Mouse (Mus musculus) intestine, embryonic 16.5 days (tissue): ENCODE measurements around the gene Dlg1. TPM values are rescaled to one million over a fixed set of nuclear protein-coding genes. Genes with fewer than 3 reads are reported as not detected.

Experiments
- ATAC-seq: fragments of 200-750 bp; cut with Nextera tagmentation; 2 replicates; pipeline ENCODE4 v1.8.0; 2017; ENCODE audit warnings: moderate TSS enrichment, moderate library complexity
- H3K27ac ChIP-seq: fragments of 300-500 bp; sonication (generic); 2 replicates; pipeline ENCODE4 v1.5.1; 2014; ENCODE audit warnings: mild to moderate bottlenecking, low read length
- H3K27me3 ChIP-seq: fragments of 300-500 bp; sonication (generic); replicated peaks from 2 replicates; pipeline ENCODE4 v1.6.1; 2014; ENCODE audit warnings: low read length, control low read depth, mixed read lengths; ENCODE audit not compliant: control insufficient read depth, insufficient read depth
- H3K36me3 ChIP-seq: fragments of 300-500 bp; sonication (generic); 2 replicates; pipeline ENCODE4 v1.6.1; 2014; ENCODE audit warnings: low read length, control low read depth; ENCODE audit not compliant: control insufficient read depth, insufficient read depth
- H3K4me1 ChIP-seq: fragments of 300-500 bp; sonication (generic); 2 replicates; pipeline ENCODE4 v1.6.1; 2014; ENCODE audit warnings: low read length, control low read depth, mixed read lengths; ENCODE audit not compliant: control insufficient read depth, insufficient read depth
- H3K4me2 ChIP-seq: fragments of 300-500 bp; sonication (generic); 2 replicates; pipeline ENCODE4 v1.6.1; 2014; ENCODE audit warnings: low read depth, low read length, control low read depth
- H3K4me3 ChIP-seq: fragments of 300-500 bp; sonication (generic); 2 replicates; pipeline ENCODE4 v1.5.1; 2014; ENCODE audit warnings: mild to moderate bottlenecking, low read length
- H3K9ac ChIP-seq: fragments of 300-500 bp; sonication (generic); 2 replicates; pipeline ENCODE4 v1.6.1; 2014; ENCODE audit warnings: low read depth, low read length
- H3K9me3 ChIP-seq: fragments of 300-500 bp; sonication (generic); 2 replicates; pipeline ENCODE4 v1.6.1; 2016; ENCODE audit warnings: low read length, control low read depth; ENCODE audit not compliant: control insufficient read depth
- WGBS: fragments of 180-500 bp; shearing (Covaris S2); extraction: QIAGEN DNeasy Blood & Tissue Kit; methylation state at CpG from one replicate; pipeline ENCODE4 v1.1.7; 2014; 5-methylcytosine and 5-hydroxymethylcytosine counted together
- polyA plus RNA-seq: library from polyadenylated mRNA; unstranded; fragments of >200 nt; fragmentation: Nextera tagmentation; extraction: Ambion mirVana; gene quantifications from 2 replicates; pipeline ENCODE4 v1.2.1, GENCODE M21; 2015

Dlg1 gene
- polyA plus RNA-seq, 1 experiment from 2014 or later, result 14.1 TPM

GRCm38 (mm10) chr16:31781015-31781414 lies 117.8 kb downstream of the Dlg1 start:
- Histone ChIP-seq H3K27ac (no peak overlapping the region), H3K9ac (no peak overlapping the region), H3K36me3 (0 out of 2 replicates have a peak, but pooled peaks cover 4% of the 10 kb centered on the region), H3K27me3 (no peaks in the 10 kb centered on the region), H3K4me2 (no peak overlapping the region), H3K4me1 (no peaks in the 10 kb centered on the region; the same call in 1 of the 2 replicates), H3K4me3 (no peak overlapping the region), H3K9me3 (no peaks in the 10 kb centered on the region)
- ATAC-seq, result no peak
- 69% methylated on average over 6 of the region's 6 CpGs for WGBS

DNA sequence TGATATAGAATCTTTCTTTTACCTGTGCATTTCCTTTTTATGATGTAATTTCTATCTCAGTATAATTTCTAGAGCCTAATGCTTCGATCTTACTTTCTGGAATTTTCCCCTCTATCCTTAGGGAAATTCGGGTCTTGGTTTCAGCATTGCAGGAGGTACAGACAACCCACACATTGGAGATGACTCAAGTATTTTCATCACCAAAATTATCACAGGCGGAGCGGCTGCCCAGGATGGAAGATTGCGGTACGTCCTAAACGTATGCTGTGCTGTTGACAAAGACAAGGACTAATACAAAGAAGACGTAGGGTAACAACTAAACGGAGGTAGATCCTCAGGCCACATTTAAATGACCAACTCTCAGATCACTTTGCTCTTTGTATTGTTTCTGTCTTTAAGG lies 126.8 kb downstream of the Dlg1 start:
- H3K36me3 ChIP-seq, result peaks cover 5% of the 10 kb centered on the region; the same call in 1 of the 2 replicates
- H3K9ac ChIP-seq, result no peak overlapping the region
- H3K9me3 ChIP-seq, result no peaks in the 10 kb centered on the region
- no peak for ATAC-seq
- no peak overlapping the region for H3K4me3 ChIP-seq
- 93% methylated on average over 9 of the region's 9 CpGs for WGBS
- H3K4me1 ChIP-seq, result no peaks in the 10 kb centered on the region
- H3K4me2 ChIP-seq, result no peak overlapping the region
- H3K27me3 ChIP-seq, result no peaks in the 10 kb centered on the region
- H3K27ac ChIP-seq, result no peak overlapping the region

- peaks cover 4% of the 10 kb centered on the region; the same call in 1 of the 2 replicates for H3K36me3 ChIP-seq
- H3K4me2 ChIP-seq, result no peak overlapping the region
- peaks cover 3% of the 10 kb centered on the region; the same call in 1 of the 2 replicates for H3K4me1 ChIP-seq
- H3K9me3 ChIP-seq, result no peaks in the 10 kb centered on the region
- H3K4me3 ChIP-seq, result no peak overlapping the region
- H3K27me3 ChIP-seq, result no peaks in the 10 kb centered on the region
- no peak for ATAC-seq
- no peak overlapping the region for H3K9ac ChIP-seq
- H3K27ac ChIP-seq, result no peak overlapping the region
- 72% methylated on average over 3 of the region's 3 CpGs for WGBS
These were observed 140.4 kb downstream of the Dlg1 start for GRCm38 (mm10) chr16:31803644-31804043.

GRCm38 (mm10) chr16:31826049-31826448 lies 162.8 kb downstream of the Dlg1 start:
- no peak overlapping the region for H3K27ac ChIP-seq
- no peaks in the 10 kb centered on the region for H3K27me3 ChIP-seq
- no peaks in the 10 kb centered on the region; the same call in 1 of the 2 replicates for H3K36me3 ChIP-seq
- no peak overlapping the region for H3K4me3 ChIP-seq
- no peak overlapping the region for H3K4me2 ChIP-seq
- H3K4me1 ChIP-seq, result no peaks in the 10 kb centered on the region
- no peaks in the 10 kb centered on the region for H3K9me3 ChIP-seq
- 79% methylated on average over 4 of the region's 4 CpGs for WGBS
- ATAC-seq, result no peak
- no peak overlapping the region for H3K9ac ChIP-seq

GRCm38 (mm10) chr16:31830726-31831125 lies 167.5 kb downstream of the Dlg1 start:
- no peak for ATAC-seq
- H3K27me3 ChIP-seq, result no peaks in the 10 kb centered on the region
- no peaks in the 10 kb centered on the region; the same call in 1 of the 2 replicates for H3K36me3 ChIP-seq
- H3K4me3 ChIP-seq, result no peak overlapping the region
- no peaks in the 10 kb centered on the region for H3K4me1 ChIP-seq
- no peak overlapping the region for H3K4me2 ChIP-seq
- H3K9me3 ChIP-seq, result no peaks in the 10 kb centered on the region
- 85% methylated on average over 4 of the region's 4 CpGs for WGBS
- no peak overlapping the region for H3K9ac ChIP-seq
- H3K27ac ChIP-seq, result no peak overlapping the region

DNA sequence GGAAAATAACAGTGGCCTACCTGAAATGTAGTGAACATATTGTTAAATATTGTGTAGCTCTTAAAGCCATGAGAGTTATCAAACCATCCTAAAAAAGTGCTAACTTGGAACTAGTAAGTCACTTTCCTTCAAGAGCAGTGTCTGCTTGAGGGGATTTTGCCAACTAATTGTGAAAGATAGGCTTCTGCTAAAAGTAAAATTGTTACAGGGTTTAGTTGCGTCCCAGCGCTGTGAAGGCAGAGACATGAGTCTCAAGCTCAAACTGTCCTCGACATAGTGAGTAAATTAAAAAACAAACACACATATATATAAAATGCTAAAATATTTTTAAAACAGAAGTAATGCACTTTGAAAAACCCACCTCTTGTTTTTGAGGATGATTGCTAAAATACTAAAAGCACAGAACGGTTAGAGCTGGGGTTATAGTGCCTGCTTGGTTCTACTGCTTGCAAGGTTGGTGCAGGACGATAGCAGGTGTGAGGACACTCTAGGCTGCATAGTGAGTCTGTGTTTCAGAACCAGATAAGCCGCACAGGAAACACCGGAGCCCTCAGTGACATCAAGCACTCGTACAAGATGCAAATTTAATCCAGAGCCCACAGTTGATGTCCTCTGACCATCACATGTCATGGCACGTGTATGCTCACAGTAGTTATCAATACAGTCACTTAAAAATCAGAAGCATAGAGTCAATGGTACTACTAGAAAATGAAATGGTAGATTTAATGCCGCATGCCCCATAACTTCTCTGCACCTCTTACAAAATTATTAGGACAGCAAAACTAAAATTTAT lies 169.6 kb downstream of the Dlg1 start:
- ATAC-seq, result no peak
- 94% methylated on average over 10 of the region's 10 CpGs for WGBS

DNA sequence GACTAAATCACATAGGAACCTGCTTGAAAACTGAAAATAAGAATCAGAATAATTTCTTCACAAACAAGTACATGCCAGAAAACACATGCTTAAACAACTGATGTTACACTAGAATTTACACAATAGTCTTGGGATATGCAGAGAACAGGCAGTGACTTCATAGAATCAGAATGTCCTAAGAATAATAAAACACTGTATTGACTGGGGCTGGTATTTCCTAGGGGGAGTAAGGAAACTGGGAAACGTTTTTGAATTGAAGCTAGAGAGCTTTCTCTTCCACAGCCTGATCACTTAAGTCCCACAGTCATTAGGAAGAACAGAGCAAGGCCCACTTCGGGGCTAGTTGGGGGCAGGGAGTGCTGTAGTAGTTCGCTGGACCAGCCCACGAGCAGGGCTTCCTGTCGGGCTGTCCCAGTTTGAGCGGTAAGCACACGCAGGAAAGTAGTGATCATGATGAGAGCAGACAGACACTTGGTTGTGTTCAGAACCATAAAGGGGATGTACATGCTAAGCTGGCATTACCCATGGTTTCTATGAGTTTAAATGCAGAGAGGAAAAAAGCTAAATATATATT lies 170.9 kb downstream of the Dlg1 start:
- Histone ChIP-seq H3K27me3 (no peaks in the 10 kb centered on the region), H3K4me1 (no peaks in the 10 kb centered on the region), H3K4me2 (no peak overlapping the region), H3K9ac (no peak overlapping the region), H3K36me3 (0 out of 2 replicates have a peak, but pooled peaks cover 3% of the 10 kb centered on the region), H3K4me3 (no peak overlapping the region), H3K27ac (no peak overlapping the region), H3K9me3 (no peaks in the 10 kb centered on the region)
- WGBS, result 60% methylated on average over 7 of the region's 7 CpGs
- ATAC-seq, result no peak

More for the DNA sequence above, 169.6 kb downstream of the Dlg1 start:
- H3K4me3 ChIP-seq, result no peak overlapping the region
- H3K9me3 ChIP-seq, result no peaks in the 10 kb centered on the region
- H3K27ac ChIP-seq, result no peak overlapping the region
- H3K4me1 ChIP-seq, result no peaks in the 10 kb centered on the region
- H3K36me3 ChIP-seq, result 0 out of 2 replicates have a peak, but pooled peaks cover 3% of the 10 kb centered on the region
- H3K4me2 ChIP-seq, result no peak overlapping the region
- H3K27me3 ChIP-seq, result no peaks in the 10 kb centered on the region
- H3K9ac ChIP-seq, result no peak overlapping the region

DNA sequence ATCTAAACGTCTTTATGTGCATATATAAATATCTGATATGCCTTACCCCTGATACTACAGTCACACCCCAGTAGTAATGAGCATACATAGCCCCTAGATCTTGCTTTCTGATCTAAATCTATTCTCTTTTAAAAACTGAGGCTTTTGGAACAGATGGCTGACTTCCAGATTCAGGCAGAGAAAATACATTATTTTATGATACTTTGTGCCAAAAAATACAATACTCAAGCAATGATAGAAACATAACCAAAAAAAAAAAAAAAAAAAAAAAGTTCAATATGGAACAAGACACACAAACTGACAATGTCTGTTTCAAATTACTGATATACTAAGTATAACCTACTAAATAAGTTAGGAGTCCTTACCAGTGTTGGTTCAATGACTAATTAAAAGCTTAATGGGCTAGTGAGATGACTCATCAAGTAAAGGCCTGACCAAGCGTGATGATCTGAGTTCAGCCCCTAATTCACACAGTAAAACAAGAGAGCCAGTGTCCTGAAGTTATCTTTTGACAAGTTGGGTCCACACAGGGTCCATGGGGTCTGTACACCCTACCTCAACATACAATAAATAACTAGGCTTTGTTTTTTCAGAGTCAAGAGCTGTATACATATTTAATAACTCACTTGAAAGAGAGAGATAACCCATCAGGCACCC lies 171.5 kb downstream of the Dlg1 start:
- no peak overlapping the region for H3K4me2 ChIP-seq
- ATAC-seq, result no peak
- H3K27ac ChIP-seq, result no peak overlapping the region
- no peaks in the 10 kb centered on the region for H3K27me3 ChIP-seq
- WGBS, result 80% methylated on average over 2 of the region's 2 CpGs
- no peak overlapping the region for H3K4me3 ChIP-seq
- H3K9me3 ChIP-seq, result no peaks in the 10 kb centered on the region
- H3K9ac ChIP-seq, result no peak overlapping the region
- H3K4me1 ChIP-seq, result no peaks in the 10 kb centered on the region
- 0 out of 2 replicates have a peak, but pooled peaks cover 3% of the 10 kb centered on the region for H3K36me3 ChIP-seq

DNA sequence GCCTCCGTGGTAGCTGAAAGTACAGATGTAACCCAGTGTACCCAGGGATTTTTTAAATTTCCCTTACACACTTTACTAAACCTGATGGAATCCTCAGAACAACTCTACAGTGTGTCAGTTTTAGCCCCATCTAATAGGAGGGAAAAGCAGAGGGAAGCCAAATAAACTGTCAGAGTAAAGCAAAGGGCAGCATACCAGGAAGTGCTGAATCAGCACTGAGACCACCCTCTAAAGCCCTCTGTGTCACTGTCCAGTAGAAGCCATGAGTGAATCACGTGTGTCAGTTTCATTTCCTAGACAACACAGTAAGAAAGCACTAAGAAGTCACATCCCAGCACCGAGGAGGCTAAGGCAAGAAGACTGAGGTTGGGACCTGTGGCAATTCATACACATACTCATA lies 174.1 kb downstream of the Dlg1 start:
- no peaks in the 10 kb centered on the region for H3K9me3 ChIP-seq
- WGBS, result 87% methylated on average over 3 of the region's 3 CpGs
- H3K27ac ChIP-seq, result no peak overlapping the region
- no peak overlapping the region for H3K9ac ChIP-seq
- ATAC-seq, result no peak
- H3K4me2 ChIP-seq, result no peak overlapping the region
- H3K27me3 ChIP-seq, result no peaks in the 10 kb centered on the region
- H3K4me1 ChIP-seq, result no peaks in the 10 kb centered on the region
- H3K36me3 ChIP-seq, result 0 out of 2 replicates have a peak, but pooled peaks cover 3% of the 10 kb centered on the region
- no peak overlapping the region for H3K4me3 ChIP-seq
